Mouse (Mus musculus) stomach, postnatal 0 days (tissue): ENCODE results near the gene Asna1. TPM values are rescaled to one million over a fixed set of nuclear protein-coding genes. Genes with fewer than 3 reads are reported as not detected.

Experiments
- ATAC-seq: fragments of 200-750 bp; cut with Nextera tagmentation; 2 replicates; pipeline ENCODE4 v1.8.0; 2017; ENCODE audit not compliant: low FRiP score, low TSS enrichment
- DNase-seq: peaks from one replicate; pipeline ENCODE4 v3.0.0-alpha.2; 2016; ENCODE audit warnings: low spot score
- H3K27ac ChIP-seq: fragments of 300-500 bp; sonication (generic); replicated peaks from 2 replicates; pipeline ENCODE4 v1.5.1; 2014; ENCODE audit warnings: mild to moderate bottlenecking, control low read depth
- H3K27me3 ChIP-seq: fragments of 300-500 bp; sonication (generic); 2 replicates; pipeline ENCODE4 v1.6.1; 2014; ENCODE audit warnings: low read length; ENCODE audit not compliant: control insufficient read depth, insufficient read depth
- H3K36me3 ChIP-seq: fragments of 300-500 bp; sonication (generic); 2 replicates; pipeline ENCODE4 v1.6.1; 2014; ENCODE audit warnings: low read length, mixed read lengths; ENCODE audit not compliant: control insufficient read depth, insufficient read depth
- H3K4me1 ChIP-seq: fragments of 300-500 bp; sonication (generic); replicated peaks from 2 replicates; pipeline ENCODE4 v1.6.1; 2014; ENCODE audit warnings: antibody characterized with exemption; ENCODE audit not compliant: control insufficient read depth, insufficient read depth
- H3K4me2 ChIP-seq: fragments of 300-500 bp; sonication (generic); replicated peaks from 2 replicates; pipeline ENCODE4 v1.6.1; 2014; ENCODE audit warnings: low read depth, mild to moderate bottlenecking, control low read depth, moderate library complexity
- H3K4me3 ChIP-seq: fragments of 300-500 bp; sonication (generic); 2 replicates; pipeline ENCODE4 v1.5.1; 2014; ENCODE audit warnings: low read depth, low read length, control low read depth
- H3K9ac ChIP-seq: fragments of 300-500 bp; sonication (generic); 2 replicates; pipeline ENCODE4 v1.6.1; 2014; ENCODE audit warnings: mild to moderate bottlenecking, low read length, control low read depth, mixed read lengths
- H3K9me3 ChIP-seq: fragments of 300-500 bp; sonication (generic); 2 replicates; pipeline ENCODE4 v1.6.1; 2016; ENCODE audit warnings: low read length; ENCODE audit not compliant: control insufficient read depth
- CTCF ChIP-seq: IDR thresholded peaks from 2 replicates; pipeline ENCODE4 v1.5.1; 2016; ENCODE audit warnings: antibody characterized with exemption, low read depth, mild to moderate bottlenecking, moderate library complexity
- EP300 ChIP-seq: optimal IDR thresholded peaks from 2 replicates; pipeline ENCODE3; 2016; ENCODE audit warnings: antibody characterized with exemption
- WGBS: fragments of 180-500 bp; shearing (Covaris S2); extraction: QIAGEN DNeasy Blood & Tissue Kit; methylation state at CpG from one replicate; pipeline ENCODE4 v1.1.7; 2014; 5-methylcytosine and 5-hydroxymethylcytosine counted together
- polyA plus RNA-seq: library from polyadenylated mRNA; unstranded; fragments of >200 nt; fragmentation: Nextera tagmentation; extraction: Ambion mirVana; gene quantifications from 2 replicates; pipeline ENCODE4 v1.2.1, GENCODE M21; 2015

Asna1 gene
- polyA plus RNA-seq, 1 experiment from 2014 or later: 68.0 TPM

GRCm38 (mm10) chr8:85011242-85011641 is 13.8 kb downstream of the Asna1 start:
- H3K27ac ChIP-seq: no peak overlapping the region
- H3K36me3 ChIP-seq: no peaks in the 10 kb centered on the region
- H3K4me1 ChIP-seq: no peaks in the 10 kb centered on the region
- no peak overlapping the region for H3K4me2 ChIP-seq
- ATAC-seq: peak; percentile 56; the same call in 1 of the 2 replicates
- no peak overlapping the region for H3K4me3 ChIP-seq
- no peaks in the 10 kb centered on the region for H3K9me3 ChIP-seq
- DNase-seq: no peak
- TF ChIP-seq CTCF (no peak), EP300 (no peak)
- H3K9ac ChIP-seq: no peak overlapping the region
- H3K27me3 ChIP-seq: 0 out of 2 replicates have a peak, but pooled peaks cover 4% of the 10 kb centered on the region
- 10% methylated on average over 28 of the region's 28 CpGs for WGBS

GRCm38 (mm10) chr8:85007686-85008085 is 17.4 kb downstream of the Asna1 start:
- Histone ChIP-seq H3K9me3 (no peaks in the 10 kb centered on the region), H3K27ac (no peak overlapping the region), H3K4me3 (no peak overlapping the region), H3K9ac (no peak overlapping the region), H3K4me1 (no peaks in the 10 kb centered on the region), H3K4me2 (no peak overlapping the region), H3K36me3 (no peaks in the 10 kb centered on the region), H3K27me3 (0 out of 2 replicates have a peak, but pooled peaks cover 4% of the 10 kb centered on the region)
- WGBS: 16% methylated on average over 22 of the region's 25 CpGs
- ATAC-seq (peak; percentile 30; the same call in 1 of the 2 replicates), DNase-seq (peak; percentile 77)
- TF ChIP-seq EP300 (no peak), CTCF (peak; percentile 68)

- WGBS: 13% methylated on average over 19 of the region's 19 CpGs
- no peaks in the 10 kb centered on the region for H3K36me3 ChIP-seq
- H3K4me2 ChIP-seq: no peak overlapping the region; the same call in 1 of the 2 replicates
- H3K4me1 ChIP-seq: no peaks in the 10 kb centered on the region
- H3K27me3 ChIP-seq: no peaks in the 10 kb centered on the region
- TF ChIP-seq EP300: no peak
- TF ChIP-seq CTCF: peak; percentile 98
- H3K9me3 ChIP-seq: no peaks in the 10 kb centered on the region
- no peak overlapping the region for H3K4me3 ChIP-seq
- H3K27ac ChIP-seq: no peak overlapping the region
- H3K9ac ChIP-seq: peak overlapping the region; percentile 31; the same call in 1 of the 2 replicates
- DNase-seq (peak; percentile 94), ATAC-seq (peak; percentile 80)
Measured at GRCm38 (mm10) chr8:84997649-84998295, 27.3 kb downstream of the Asna1 start.

GRCm38 (mm10) chr8:84996978-84997377 is 28.1 kb downstream of the Asna1 start:
- H3K27me3 ChIP-seq: no peaks in the 10 kb centered on the region
- no peak overlapping the region for H3K9ac ChIP-seq
- no peaks in the 10 kb centered on the region for H3K4me1 ChIP-seq
- ATAC-seq (no peak), DNase-seq (no peak)
- H3K9me3 ChIP-seq: no peaks in the 10 kb centered on the region
- no peak overlapping the region for H3K4me3 ChIP-seq
- H3K4me2 ChIP-seq: no peak overlapping the region
- TF ChIP-seq CTCF (no peak), EP300 (no peak)
- H3K36me3 ChIP-seq: no peaks in the 10 kb centered on the region
- 86% methylated on average over 5 of the region's 5 CpGs for WGBS
- H3K27ac ChIP-seq: no peak overlapping the region

GRCm38 (mm10) chr8:84995680-84996079 is 29.4 kb downstream of the Asna1 start:
- H3K27ac ChIP-seq: no peak overlapping the region
- TF ChIP-seq CTCF (no peak), EP300 (no peak)
- 44% methylated on average over 25 of the region's 25 CpGs for WGBS
- ATAC-seq (no peak), DNase-seq (no peak)
- H3K4me3 ChIP-seq: no peak overlapping the region
- H3K27me3 ChIP-seq: no peaks in the 10 kb centered on the region
- H3K9me3 ChIP-seq: no peaks in the 10 kb centered on the region
- H3K36me3 ChIP-seq: no peaks in the 10 kb centered on the region
- H3K9ac ChIP-seq: no peak overlapping the region
- H3K4me1 ChIP-seq: peaks cover 6% of the 10 kb centered on the region
- 0 out of 2 replicates have a peak overlapping the region, but pooled peaks have one; percentile 8 for H3K4me2 ChIP-seq

GRCm38 (mm10) chr8:84994375-84994774 is 30.7 kb downstream of the Asna1 start:
- no peaks in the 10 kb centered on the region for H3K9me3 ChIP-seq
- TF ChIP-seq EP300 (no peak), CTCF (no peak)
- H3K4me1 ChIP-seq: peaks cover 6% of the 10 kb centered on the region
- DNase-seq (no peak), ATAC-seq (no peak)
- H3K9ac ChIP-seq: no peak overlapping the region
- H3K27me3 ChIP-seq: no peaks in the 10 kb centered on the region
- no peak overlapping the region for H3K4me3 ChIP-seq
- WGBS: 91% methylated on average over 9 of the region's 9 CpGs
- no peak overlapping the region for H3K27ac ChIP-seq
- H3K4me2 ChIP-seq: no peak overlapping the region
- H3K36me3 ChIP-seq: no peaks in the 10 kb centered on the region
